Mouse (Mus musculus) liver, embryonic 13.5 days (tissue): ENCODE measurements at regions not wholly inside any gene's neighbourhood (a gene's known extent, or its start where the extent isn't known, plus 50 kb on each side); places are given as distances from the start of the nearest gene placed in this dataset.

ENCODE experiments used
- ATAC-seq: fragments of 200-750 bp; cut with Nextera tagmentation; 2 replicates; pipeline ENCODE4 v1.8.0; 2017; ENCODE audit warnings: low read depth, mild to moderate bottlenecking, moderate number of reproducible peaks, moderate library complexity
- DNase-seq: peaks from one replicate; pipeline ENCODE4 v3.0.0; 2022
- H3K27ac ChIP-seq: fragments of 300-500 bp; sonication (generic); 2 replicates; pipeline ENCODE4 v1.5.1; 2015; ENCODE audit warnings: moderate library complexity, mild to moderate bottlenecking, inconsistent platforms
- H3K27me3 ChIP-seq: fragments of 300-500 bp; sonication (generic); 2 replicates; pipeline ENCODE4 v1.6.1; 2015; ENCODE audit warnings: mild to moderate bottlenecking, inconsistent platforms
- H3K36me3 ChIP-seq: fragments of 300-500 bp; sonication (generic); 2 replicates; pipeline ENCODE4 v1.6.1; 2015; ENCODE audit warnings: mild to moderate bottlenecking, inconsistent platforms
- H3K4me1 ChIP-seq: fragments of 300-500 bp; sonication (generic); replicated peaks from 2 replicates; pipeline ENCODE4 v1.6.1; 2015; ENCODE audit warnings: inconsistent platforms
- H3K4me2 ChIP-seq: fragments of 300-500 bp; sonication (generic); 2 replicates; pipeline ENCODE4 v1.6.1; 2015; ENCODE audit warnings: inconsistent platforms, mild to moderate bottlenecking, moderate library complexity
- H3K4me3 ChIP-seq: fragments of 300-500 bp; sonication (generic); replicated peaks from 2 replicates; pipeline ENCODE4 v1.5.1; 2015; ENCODE audit warnings: mild to moderate bottlenecking, inconsistent platforms
- H3K9ac ChIP-seq: fragments of 300-500 bp; sonication (generic); 2 replicates; pipeline ENCODE4 v1.6.1; 2015; ENCODE audit warnings: mild to moderate bottlenecking, inconsistent platforms
- H3K9me3 ChIP-seq: fragments of 300-500 bp; sonication (generic); replicated peaks from 2 replicates; pipeline ENCODE4 v1.6.1; 2016; ENCODE audit warnings: inconsistent platforms
- WGBS: fragments of 180-500 bp; shearing (Covaris S2); methylation state at CpG from one replicate; pipeline ENCODE4 v1.1.7; 2015; ENCODE audit not compliant: insufficient replicate concordance; 5-methylcytosine and 5-hydroxymethylcytosine counted together

DNA sequence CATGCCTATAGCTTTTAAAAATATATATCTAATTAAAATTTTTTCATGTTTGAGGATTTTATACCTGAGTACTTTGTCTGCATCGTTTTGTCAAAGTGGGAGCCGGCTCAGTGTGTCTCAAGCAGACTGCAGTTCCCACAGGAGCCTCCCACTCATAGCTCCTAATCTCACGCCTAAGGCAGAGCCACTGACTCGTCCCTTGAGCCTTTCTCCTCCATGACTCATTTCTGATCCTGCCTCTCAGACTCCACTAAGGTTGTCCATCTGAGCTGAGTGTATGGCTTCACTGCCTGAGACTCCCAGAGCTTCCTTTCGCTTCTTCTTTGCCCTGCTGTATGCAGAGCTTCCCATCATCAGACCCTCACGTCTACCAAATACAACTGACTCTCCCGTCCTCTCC lies 98.8 kb downstream of the Efnb2 start:
- Histone ChIP-seq H3K4me3 (no peak overlapping the region), H3K27me3 (no peaks in the 10 kb centered on the region), H3K4me2 (no peak overlapping the region), H3K9ac (no peak overlapping the region), H3K36me3 (no peaks in the 10 kb centered on the region), H3K9me3 (no peaks in the 10 kb centered on the region), H3K4me1 (no peaks in the 10 kb centered on the region), H3K27ac (no peak overlapping the region)
- WGBS = 53% methylated on average over 7 of the region's 7 CpGs
- DNase-seq (no peak), ATAC-seq (no peak)

DNA sequence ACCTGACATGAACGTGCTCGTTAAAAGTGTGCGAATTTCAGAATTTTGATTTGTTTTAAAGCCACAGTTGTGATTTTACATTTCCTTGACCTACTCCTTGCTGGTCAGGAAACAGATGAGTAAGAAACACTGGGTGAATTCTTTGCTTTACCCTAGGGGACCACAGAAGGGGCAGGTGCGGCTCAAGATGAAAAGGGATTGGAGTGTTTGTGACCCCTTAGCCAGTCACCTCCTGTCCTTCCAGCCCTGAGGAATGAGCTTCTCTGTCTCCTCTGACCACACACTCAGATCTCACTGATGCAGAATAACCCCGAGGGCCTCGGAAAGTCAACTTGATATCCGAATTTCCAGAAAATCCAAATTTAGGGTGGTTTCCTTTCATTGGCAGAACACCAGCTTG lies 103.0 kb downstream of the Efnb2 start:
- 77% methylated on average over 7 of the region's 7 CpGs for WGBS
- Histone ChIP-seq H3K27ac (no peak overlapping the region), H3K4me3 (no peak overlapping the region), H3K4me1 (no peaks in the 10 kb centered on the region), H3K27me3 (no peaks in the 10 kb centered on the region), H3K36me3 (no peaks in the 10 kb centered on the region), H3K4me2 (no peak overlapping the region), H3K9ac (no peak overlapping the region), H3K9me3 (no peaks in the 10 kb centered on the region)
- no peak for DNase-seq
- ATAC-seq = no peak

DNA sequence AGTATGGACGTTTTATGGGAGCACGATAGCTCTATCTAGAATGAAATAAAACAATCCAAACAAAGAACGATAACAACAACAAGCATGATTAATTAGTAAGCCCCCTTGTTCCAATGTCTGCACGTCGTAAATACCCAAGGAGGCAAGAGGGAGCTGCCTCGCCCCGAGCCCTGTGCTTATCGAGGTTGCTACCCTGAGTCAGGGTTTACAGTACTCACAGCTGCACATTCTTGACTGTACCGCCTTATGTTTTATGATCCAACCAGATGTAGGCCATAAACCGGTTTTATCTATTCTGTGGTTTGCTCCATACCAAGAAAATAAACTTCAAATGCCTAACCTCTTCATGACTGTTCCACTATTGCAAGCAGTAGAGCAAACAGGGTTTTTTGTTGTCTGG lies 104.9 kb downstream of the Efnb2 start:
- Histone ChIP-seq H3K27me3 (no peaks in the 10 kb centered on the region), H3K4me3 (no peak overlapping the region), H3K27ac (no peak overlapping the region), H3K9ac (no peak overlapping the region), H3K36me3 (no peaks in the 10 kb centered on the region), H3K4me2 (no peak overlapping the region), H3K9me3 (no peaks in the 10 kb centered on the region), H3K4me1 (no peaks in the 10 kb centered on the region)
- ATAC-seq = no peak
- DNase-seq = no peak
- WGBS = 65% methylated on average over 10 of the region's 10 CpGs

DNA sequence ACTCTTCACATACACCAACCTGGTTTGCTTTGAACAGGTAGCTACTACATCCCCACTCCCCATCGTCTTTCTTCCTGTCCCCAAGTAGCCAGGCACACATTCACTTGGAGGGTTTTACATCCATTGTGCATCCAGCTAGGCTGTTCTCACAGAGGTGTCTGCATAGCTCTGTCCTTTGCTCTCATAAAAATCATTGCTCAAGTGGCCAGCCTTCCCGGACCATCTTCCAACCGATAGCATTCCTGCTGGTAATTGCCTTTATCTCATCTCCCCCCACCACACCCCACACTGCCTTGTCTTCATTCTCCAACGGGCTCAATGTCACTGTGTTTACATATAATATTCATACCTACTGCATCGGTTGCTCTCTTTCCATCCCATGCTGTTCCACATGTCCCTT lies 106.4 kb downstream of the Efnb2 start:
- no peak for DNase-seq
- Histone ChIP-seq H3K36me3 (no peaks in the 10 kb centered on the region), H3K27ac (no peak overlapping the region), H3K27me3 (no peaks in the 10 kb centered on the region), H3K4me1 (no peaks in the 10 kb centered on the region), H3K9me3 (no peaks in the 10 kb centered on the region), H3K4me2 (no peak overlapping the region), H3K4me3 (no peak overlapping the region), H3K9ac (no peak overlapping the region)
- WGBS = 70% methylated on average over 5 of the region's 5 CpGs
- ATAC-seq = no peak

DNA sequence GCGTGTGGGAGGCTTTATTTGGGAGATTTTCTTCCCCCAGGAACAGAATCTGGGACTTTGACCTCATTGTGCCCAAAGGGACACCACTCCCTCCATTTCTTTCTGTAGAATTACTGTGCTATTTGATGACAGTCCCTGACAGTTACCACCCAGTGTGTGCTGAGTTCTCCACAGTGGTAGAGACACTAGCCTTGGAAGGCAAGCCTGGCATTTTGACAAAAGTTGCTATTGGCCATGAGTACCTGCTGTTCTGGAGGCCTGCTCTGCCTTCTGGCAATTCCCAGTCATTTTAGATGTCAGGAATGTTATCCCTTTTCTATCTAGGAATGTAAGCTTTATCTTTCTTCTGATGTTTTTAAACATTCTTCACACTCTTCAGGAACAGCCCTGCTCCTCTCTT lies 108.3 kb downstream of the Efnb2 start:
- no peaks in the 10 kb centered on the region for H3K4me1 ChIP-seq
- no peaks in the 10 kb centered on the region for H3K27me3 ChIP-seq
- no peak for ATAC-seq
- no peak overlapping the region for H3K4me3 ChIP-seq
- no peak overlapping the region for H3K4me2 ChIP-seq
- H3K9me3 ChIP-seq = no peaks in the 10 kb centered on the region
- H3K9ac ChIP-seq = no peak overlapping the region
- no peak for DNase-seq
- no peaks in the 10 kb centered on the region for H3K36me3 ChIP-seq
- H3K27ac ChIP-seq = no peak overlapping the region
- whole genome bisulfite sequencing = 70% methylated on average over 1 of the region's 1 CpGs

DNA sequence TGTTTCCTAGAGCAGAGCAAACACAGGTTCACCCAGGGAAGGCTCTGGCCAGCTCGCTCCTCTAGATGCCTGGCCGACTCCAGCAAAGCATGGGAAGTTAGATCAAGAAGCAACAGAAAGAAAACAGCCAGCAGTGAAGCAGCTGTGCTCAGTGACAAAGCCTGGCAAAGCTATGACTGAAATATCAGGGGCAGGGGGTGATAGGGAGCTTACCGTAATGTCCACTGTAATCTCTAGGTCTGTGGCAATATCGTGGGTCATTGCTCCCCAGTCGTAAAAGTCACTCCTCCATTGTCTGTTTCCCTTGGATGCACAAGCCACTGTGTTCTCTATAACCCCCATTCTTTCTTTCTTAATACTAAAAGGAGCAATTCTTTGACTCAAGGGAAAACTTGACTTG lies 124.4 kb downstream of the Efnb2 start:
- WGBS = 77% methylated on average over 5 of the region's 5 CpGs
- ATAC-seq (no peak), DNase-seq (no peak)

DNA sequence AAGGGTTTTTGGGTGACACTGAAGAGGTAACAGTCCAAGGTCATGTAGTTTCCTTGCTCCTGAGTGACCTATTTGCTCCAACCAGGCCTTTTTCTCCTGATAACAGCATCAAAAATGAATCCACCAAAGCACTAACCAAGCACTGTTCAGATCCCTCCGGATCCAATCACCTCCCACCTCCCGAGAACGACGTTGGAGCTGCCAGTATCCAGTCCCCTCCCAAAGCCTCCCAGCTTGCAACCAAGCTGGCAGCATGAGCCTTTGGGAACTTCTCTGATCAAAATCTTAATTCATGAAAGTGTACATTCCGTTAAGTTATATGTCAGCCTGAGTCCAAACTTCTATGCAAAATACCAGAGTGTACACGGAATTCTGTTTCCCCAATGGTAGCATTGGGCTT lies 126.3 kb downstream of the Efnb2 start:
- Histone ChIP-seq H3K27ac (no peak overlapping the region), H3K4me2 (no peak overlapping the region), H3K4me1 (no peaks in the 10 kb centered on the region), H3K27me3 (no peaks in the 10 kb centered on the region), H3K9me3 (no peaks in the 10 kb centered on the region), H3K4me3 (no peak overlapping the region), H3K9ac (no peak overlapping the region), H3K36me3 (no peaks in the 10 kb centered on the region)
- ATAC-seq (no peak), DNase-seq (no peak)
- 57% methylated on average over 6 of the region's 6 CpGs for WGBS

More for the DNA sequence above, 124.4 kb downstream of the Efnb2 start:
- H3K4me3 ChIP-seq = no peak overlapping the region
- H3K36me3 ChIP-seq = no peaks in the 10 kb centered on the region
- H3K27me3 ChIP-seq = no peaks in the 10 kb centered on the region
- no peaks in the 10 kb centered on the region for H3K9me3 ChIP-seq
- no peak overlapping the region for H3K9ac ChIP-seq
- H3K4me1 ChIP-seq = no peaks in the 10 kb centered on the region
- H3K4me2 ChIP-seq = no peak overlapping the region
- no peak overlapping the region for H3K27ac ChIP-seq

DNA sequence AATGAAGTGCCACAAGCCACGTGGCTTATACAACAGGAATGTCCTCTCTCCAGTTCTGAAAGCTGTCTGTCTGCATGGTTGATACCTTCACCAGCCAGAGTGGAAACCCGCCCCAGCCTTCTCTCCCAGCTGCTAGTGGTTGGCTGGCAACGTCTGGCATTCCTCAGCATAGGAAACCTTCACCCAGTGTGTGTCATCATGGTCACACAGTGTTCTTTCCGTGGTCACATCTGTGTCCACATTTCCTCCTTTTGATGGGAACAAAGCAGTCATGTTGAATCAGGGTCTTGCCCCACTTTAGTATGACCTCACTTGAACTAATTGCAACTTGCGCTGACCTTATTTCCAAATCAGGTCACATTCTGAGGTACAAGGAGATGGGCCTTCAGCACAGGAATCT lies 128.1 kb downstream of the Efnb2 start:
- H3K27me3 ChIP-seq = no peaks in the 10 kb centered on the region
- ATAC-seq (no peak), DNase-seq (no peak)
- no peak overlapping the region for H3K4me2 ChIP-seq
- WGBS = 43% methylated on average over 5 of the region's 5 CpGs
- H3K9ac ChIP-seq = no peak overlapping the region
- no peaks in the 10 kb centered on the region for H3K9me3 ChIP-seq
- no peak overlapping the region for H3K4me3 ChIP-seq
- H3K4me1 ChIP-seq = no peaks in the 10 kb centered on the region
- H3K36me3 ChIP-seq = no peaks in the 10 kb centered on the region
- no peak overlapping the region for H3K27ac ChIP-seq

DNA sequence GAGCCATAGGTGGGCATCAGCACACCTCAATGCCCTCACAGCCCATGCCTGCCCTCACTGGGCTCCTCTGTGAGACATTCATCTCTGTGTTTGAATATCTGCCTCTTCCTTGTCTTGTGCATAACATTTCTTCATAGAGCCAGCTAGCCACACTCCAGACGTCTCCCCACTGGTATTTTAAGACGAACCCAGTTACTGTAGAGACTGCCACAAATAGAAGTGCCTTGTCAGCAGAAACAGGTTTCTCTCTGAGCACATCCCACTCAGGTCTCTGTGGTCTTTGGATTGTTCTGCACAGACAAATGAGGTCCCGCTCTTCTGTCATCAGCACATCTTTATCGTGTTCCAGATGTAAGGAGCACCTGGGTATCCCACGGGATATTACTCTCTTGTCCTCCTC lies 130.5 kb downstream of the Efnb2 start:
- Histone ChIP-seq H3K9ac (no peak overlapping the region), H3K27me3 (no peaks in the 10 kb centered on the region), H3K27ac (no peak overlapping the region), H3K36me3 (no peaks in the 10 kb centered on the region), H3K4me1 (no peaks in the 10 kb centered on the region), H3K4me2 (no peak overlapping the region), H3K9me3 (no peaks in the 10 kb centered on the region), H3K4me3 (no peak overlapping the region)
- ATAC-seq (no peak), DNase-seq (no peak)
- WGBS = 59% methylated on average over 5 of the region's 5 CpGs

DNA sequence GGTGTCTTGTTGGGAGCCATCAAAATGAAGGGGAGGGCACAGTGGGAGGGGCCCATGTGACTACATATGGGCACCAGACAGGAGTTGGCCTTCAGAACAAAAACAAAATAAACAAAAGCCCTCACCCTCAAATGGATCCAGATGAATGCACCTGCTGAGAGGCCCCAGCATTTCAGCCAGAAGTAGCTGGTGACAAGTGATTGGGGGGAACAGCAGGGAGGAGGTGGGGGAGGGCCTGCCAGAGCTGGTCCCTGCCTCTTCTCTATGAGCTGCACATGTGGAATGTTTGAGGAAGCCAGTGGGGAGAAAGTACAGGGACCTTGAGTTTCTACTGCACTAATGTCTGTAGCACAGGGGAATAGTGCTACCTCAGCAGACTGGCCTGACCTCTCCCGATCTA lies 139.5 kb downstream of the Efnb2 start:
- H3K27me3 ChIP-seq = no peaks in the 10 kb centered on the region
- no peak for ATAC-seq
- H3K4me2 ChIP-seq = no peak overlapping the region
- no peaks in the 10 kb centered on the region for H3K9me3 ChIP-seq
- no peak overlapping the region for H3K9ac ChIP-seq
- H3K36me3 ChIP-seq = no peaks in the 10 kb centered on the region
- H3K27ac ChIP-seq = no peak overlapping the region
- no peak overlapping the region for H3K4me3 ChIP-seq
- DNase-seq = no peak
- 77% methylated on average over 1 of the region's 1 CpGs for WGBS
- no peaks in the 10 kb centered on the region for H3K4me1 ChIP-seq

DNA sequence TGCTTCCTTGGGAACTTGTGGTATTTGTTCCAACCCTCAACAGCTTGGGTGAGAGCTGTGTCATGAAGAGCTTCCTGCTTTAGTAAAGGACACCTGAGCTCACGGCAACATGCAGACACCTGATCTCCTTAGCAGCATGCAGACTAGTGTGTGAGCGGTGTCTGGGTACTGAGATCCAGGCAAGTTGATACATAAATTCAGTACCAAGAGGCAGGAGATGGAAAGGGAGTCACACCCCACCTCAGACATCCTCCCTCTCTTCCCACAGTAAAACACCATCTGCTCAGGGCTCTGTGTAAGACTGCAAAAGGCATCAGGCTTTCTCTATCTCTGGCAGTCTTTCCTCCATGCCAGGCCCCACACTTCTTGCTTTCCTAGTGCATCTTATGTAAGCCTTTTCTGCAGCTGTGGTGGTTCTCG lies 141.3 kb downstream of the Efnb2 start:
- H3K9me3 ChIP-seq = no peaks in the 10 kb centered on the region
- no peak overlapping the region for H3K4me2 ChIP-seq
- no peak overlapping the region for H3K4me3 ChIP-seq
- H3K4me1 ChIP-seq = no peaks in the 10 kb centered on the region
- no peaks in the 10 kb centered on the region for H3K27me3 ChIP-seq
- H3K27ac ChIP-seq = no peak overlapping the region
- 68% methylated on average over 3 of the region's 3 CpGs for WGBS
- no peak overlapping the region for H3K9ac ChIP-seq
- no peak for ATAC-seq
- no peak for DNase-seq
- no peaks in the 10 kb centered on the region for H3K36me3 ChIP-seq

DNA sequence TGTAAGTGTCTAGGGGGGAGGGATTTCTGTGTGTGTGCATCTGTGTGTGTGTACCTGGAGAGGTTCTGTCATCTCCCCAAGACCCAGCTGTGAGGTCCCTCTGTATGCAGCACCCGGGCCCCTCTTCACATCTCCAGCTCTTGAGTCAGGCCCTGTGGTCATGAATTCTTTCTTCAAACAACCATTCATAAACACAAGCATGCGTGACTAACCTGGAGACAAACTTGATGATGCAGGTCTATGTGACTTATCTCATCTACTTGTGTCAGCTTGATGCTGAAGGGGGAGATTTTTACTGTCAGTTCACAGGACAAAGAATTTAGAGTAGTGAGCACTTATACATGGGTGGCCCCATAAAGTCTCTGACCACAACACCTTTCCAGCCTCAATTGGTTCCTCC lies 143.4 kb downstream of the Efnb2 start:
- Histone ChIP-seq H3K4me2 (no peak overlapping the region), H3K27ac (no peak overlapping the region), H3K9me3 (no peaks in the 10 kb centered on the region), H3K36me3 (no peaks in the 10 kb centered on the region), H3K4me1 (no peaks in the 10 kb centered on the region), H3K4me3 (no peak overlapping the region), H3K27me3 (no peaks in the 10 kb centered on the region), H3K9ac (no peak overlapping the region)
- DNase-seq (no peak), ATAC-seq (no peak)
- 65% methylated on average over 2 of the region's 2 CpGs for WGBS

DNA sequence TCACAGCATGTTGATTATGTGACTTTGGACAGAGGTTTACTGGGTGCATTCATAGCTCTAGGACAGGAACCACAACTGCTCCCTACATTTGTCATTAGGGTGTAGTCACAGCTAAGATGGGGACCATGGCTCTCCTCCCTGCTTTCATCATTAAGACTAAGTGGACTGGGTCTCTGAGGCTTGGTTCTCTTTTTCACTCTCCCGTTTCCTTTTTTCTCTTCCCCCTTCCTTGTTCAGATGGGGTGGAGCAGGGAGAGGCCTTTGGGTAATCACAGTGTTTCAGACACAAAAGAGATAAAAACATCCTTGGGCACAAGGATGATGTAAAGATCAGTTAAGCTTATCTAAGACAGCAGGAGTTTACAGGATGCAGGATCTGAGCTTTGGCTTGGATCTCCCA lies 144.8 kb downstream of the Efnb2 start:
- Histone ChIP-seq H3K4me1 (no peaks in the 10 kb centered on the region), H3K27ac (no peak overlapping the region), H3K9ac (no peak overlapping the region), H3K4me3 (no peak overlapping the region), H3K27me3 (no peaks in the 10 kb centered on the region), H3K4me2 (no peak overlapping the region), H3K9me3 (no peaks in the 10 kb centered on the region), H3K36me3 (no peaks in the 10 kb centered on the region)
- DNase-seq (no peak), ATAC-seq (no peak)
- WGBS = 21% methylated on average over 1 of the region's 1 CpGs
